Mouse (Mus musculus) common myeloid progenitor, adult 5-6 weeks (primary cell): ENCODE results near the gene Hivep2. TPM values are rescaled to one million over a fixed set of nuclear protein-coding genes. Genes with fewer than 3 reads are reported as not detected.

Experiments used
- ATAC-seq: replicated peaks from 2 replicates; pipeline ENCODE4 v1.8.0; 2016; ENCODE audit warnings: low read depth, mild to moderate bottlenecking, moderate TSS enrichment, inconsistent platforms; ENCODE audit not compliant: poor library complexity, severe bottlenecking
- total RNA-seq: library from RNA; stranded (forward); fragments of 200-1000, 187-1606 nt; gene quantifications from 2 replicates; pipeline ENCODE4 v1.2.3, GENCODE M21; 2017

The Hivep2 gene
- total RNA-seq, 1 experiment from 2014 or later = 1.8 TPM

GRCm38 (mm10) chr10:14017822-14018364 lies 52.0 kb downstream of the Hivep2 start:
- ATAC-seq = peak; percentile 19; the same call in 1 of the 2 replicates

GRCm38 (mm10) chr10:14018672-14019071 lies 52.8 kb downstream of the Hivep2 start:
- ATAC-seq = peak; percentile 67; the same call in 1 of the 2 replicates

GRCm38 (mm10) chr10:14019198-14019597 lies 53.3 kb downstream of the Hivep2 start:
- no peak for ATAC-seq

DNA sequence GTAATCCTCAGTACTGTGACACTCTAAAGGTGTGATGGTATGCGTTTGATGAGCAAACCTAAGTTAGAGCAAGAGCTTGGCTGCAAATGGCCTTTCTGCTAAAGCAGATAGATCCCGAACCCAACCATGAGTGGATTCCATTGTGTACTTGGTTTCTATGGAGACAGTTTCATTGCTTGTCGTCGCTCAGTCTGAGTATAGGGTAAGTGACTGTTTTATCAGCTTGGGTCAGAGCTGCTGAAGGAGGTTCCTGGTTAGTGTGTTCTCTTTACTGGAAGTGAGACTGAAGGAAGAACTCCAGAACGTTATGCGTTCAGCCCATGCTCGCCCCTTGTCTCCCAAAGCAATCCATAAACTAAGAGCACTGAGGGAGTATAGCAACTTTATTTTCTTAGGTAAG lies 54.4 kb downstream of the Hivep2 start:
- ATAC-seq = no peak; the same call in 1 of the 2 replicates

- no peak for ATAC-seq
Measured at GRCm38 (mm10) chr10:14024971-14025370, 59.1 kb downstream of the Hivep2 start.

DNA sequence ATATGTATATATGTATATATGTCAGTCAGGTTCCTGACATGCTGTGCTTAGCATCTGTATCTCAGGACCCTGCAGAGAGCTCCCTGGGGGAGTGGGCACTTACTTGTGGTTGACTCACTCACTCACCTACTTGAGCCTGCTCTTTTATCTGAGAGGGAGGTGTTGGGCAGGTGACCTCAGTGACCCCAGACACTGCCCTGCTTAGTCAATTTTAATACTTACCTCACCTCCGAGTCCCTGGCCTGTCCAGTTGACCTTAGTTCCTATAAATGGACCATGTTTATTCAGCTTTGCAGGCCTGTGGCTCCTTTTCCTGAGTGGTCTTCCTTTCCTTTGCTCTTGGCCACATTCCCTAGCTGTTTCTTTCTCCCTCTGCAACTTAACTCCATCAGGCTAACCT lies 61.9 kb downstream of the Hivep2 start:
- no peak for ATAC-seq

GRCm38 (mm10) chr10:14028956-14029355 lies 63.1 kb downstream of the Hivep2 start:
- no peak for ATAC-seq

DNA sequence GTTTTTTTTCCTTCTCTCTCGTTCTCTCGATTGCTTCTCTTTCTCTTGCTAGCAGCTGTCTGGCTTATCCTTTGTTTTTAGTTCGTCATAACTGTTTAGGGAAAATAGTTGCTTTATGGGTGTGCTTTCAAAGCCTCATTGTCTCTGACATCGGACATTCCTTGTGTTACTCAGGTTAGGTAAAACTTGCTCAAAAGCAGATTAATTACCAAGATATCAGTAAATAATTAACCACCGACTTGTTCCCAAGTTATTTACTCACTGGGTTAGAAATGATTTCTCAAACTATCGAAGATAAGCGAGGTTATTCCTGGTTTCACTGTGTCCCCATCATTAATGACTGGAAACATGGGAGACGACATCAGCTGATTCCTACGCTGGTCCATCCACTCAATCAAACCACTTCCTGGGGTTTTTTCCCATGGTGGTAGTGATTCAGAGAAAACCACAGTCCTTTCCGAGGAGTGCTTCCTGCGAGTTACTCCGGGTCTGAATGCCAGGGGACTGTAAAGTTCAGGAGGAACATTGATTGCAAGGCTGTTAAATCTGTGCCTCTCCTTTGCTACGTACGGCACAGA lies 64.7 kb downstream of the Hivep2 start:
- no peak for ATAC-seq

DNA sequence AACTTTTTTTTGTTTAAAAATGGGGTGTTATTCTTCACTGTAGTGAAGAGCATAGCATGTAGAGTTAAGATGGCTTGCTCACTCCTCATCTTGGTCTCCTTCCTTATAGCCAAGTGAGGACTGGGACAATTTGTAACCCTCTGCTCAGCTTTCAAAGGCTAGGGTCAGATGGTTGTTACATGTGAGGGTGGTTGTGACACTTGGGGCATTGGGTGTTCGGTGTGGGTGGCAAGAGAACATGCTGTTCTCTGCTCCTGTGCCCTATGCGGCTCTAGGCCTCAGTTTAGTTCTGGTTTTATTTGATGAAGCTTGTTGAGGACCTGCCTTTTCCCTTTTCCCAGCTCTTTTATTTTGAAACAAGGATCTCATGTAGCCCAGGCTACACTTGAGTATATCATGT lies 66.7 kb downstream of the Hivep2 start:
- ATAC-seq = no peak

GRCm38 (mm10) chr10:14034046-14034445 lies 68.2 kb downstream of the Hivep2 start:
- ATAC-seq = no peak

DNA sequence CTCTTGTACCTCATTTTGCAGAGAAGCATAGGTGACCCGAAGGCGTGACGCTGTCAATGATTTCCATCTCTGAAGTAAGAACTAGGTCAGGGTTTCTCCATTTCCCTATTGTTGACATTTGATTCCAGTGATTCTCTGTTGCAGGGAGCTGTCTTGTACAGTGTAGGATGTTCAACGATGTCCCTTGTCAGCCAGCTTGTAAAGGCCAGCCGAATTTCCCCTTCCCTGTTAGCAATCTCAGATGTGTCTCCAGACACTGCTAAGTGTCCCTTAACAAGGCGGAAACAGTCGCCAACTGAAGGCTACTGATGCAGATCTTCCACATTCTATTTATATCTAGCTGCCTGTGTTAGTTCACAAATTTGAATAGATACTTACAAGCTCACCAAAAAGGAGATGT lies 68.9 kb downstream of the Hivep2 start:
- no peak for ATAC-seq

DNA sequence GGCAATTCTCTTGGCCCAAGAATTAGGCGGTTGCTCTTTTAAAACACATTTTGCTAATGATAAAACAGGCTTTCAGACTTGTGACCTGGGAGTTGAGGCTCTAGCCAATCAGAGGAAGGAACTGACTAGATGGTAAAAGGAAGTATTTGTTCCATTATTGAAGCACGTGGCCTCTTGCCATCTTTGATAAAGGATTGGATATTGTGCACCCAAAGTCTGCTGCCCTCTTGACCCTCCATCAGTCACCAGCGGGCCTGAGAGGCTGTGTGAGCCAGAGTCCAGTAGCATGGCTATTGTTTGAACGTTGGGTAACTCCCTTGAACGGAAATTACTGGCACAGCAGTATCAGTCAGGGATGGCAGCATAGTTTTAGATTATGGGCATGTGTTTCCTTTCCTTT lies 69.7 kb downstream of the Hivep2 start:
- ATAC-seq = no peak

GRCm38 (mm10) chr10:14036472-14036871 lies 70.6 kb downstream of the Hivep2 start:
- ATAC-seq = no peak

DNA sequence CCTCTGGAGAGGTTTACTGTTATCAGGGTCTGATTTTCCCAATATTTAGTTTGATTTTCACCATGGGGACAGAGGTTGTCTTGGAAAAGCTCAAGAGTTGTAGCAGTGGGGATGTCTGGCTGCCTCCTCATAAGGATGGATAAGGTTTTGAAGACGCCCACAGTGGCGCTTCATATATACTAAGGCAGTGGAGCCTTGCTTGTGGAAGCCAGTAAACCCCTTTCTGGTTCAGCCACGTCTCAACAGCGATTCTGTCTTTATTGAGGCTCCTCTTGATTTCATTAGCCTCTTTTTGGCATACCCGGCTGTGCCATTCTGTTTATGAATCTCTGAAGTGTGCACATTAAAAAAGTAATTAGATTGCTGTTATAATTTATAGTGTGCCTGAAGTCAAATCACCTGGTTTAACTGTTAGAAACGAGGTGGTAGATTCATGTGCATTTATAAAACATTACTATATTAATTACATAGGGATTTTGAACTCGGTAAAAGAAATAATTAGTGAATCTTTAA lies 72.2 kb downstream of the Hivep2 start:
- ATAC-seq = no peak

DNA sequence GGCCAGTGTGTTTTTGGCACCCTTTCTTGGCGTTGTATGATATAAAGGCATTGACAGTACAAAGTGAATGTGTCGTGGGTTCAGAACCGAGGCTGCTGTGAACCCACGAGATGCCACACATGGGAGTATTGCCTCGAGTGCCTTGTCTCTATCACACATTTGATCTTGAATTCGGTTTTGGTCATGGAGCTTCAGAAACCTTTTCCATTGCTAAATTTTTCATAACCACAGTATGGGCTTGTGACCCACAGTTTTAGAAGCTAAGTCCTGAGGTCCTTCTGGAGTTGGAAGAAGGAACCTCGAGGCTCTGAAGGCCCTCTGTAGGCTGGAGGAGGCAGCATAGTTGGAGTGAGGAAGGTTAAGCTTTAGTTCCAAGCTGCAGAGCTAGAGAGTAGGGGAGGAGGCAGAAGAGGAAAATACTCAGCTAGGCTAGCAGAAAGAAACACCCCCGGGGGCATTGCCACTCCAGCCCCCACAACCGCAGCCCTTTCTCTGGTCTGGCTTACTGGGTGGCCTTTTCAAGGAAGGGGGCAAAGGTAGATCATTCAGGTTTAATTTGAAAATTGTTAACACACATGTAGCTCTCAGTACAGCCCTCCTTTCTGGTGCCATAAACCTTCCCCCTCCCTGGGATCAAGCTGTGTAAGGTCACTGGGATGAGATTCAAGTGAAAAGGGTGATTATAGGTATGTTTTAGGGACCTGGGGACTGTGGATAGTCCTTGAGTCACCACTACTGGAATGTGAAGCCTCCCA lies 75.0 kb downstream of the Hivep2 start:
- no peak for ATAC-seq

DNA sequence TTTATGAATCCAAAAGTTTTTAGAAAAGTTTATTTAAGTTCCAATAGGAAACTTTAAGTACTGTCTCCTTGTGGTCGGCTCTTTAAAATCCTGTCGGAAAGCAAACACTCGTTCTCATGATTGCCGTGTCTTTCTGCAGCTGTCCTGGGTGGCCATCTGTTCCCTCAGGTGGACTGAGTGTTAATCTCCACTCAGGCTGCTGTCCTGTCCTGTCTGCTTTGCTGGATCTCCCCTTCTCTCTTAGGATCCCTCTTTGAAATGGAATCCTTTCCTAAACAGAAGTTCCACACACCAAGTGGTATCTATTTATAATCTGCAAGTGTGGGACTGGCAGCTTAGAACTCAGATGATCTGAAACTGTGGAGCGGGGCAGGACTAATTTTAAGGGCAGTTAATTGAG lies 75.7 kb downstream of the Hivep2 start:
- no peak for ATAC-seq

DNA sequence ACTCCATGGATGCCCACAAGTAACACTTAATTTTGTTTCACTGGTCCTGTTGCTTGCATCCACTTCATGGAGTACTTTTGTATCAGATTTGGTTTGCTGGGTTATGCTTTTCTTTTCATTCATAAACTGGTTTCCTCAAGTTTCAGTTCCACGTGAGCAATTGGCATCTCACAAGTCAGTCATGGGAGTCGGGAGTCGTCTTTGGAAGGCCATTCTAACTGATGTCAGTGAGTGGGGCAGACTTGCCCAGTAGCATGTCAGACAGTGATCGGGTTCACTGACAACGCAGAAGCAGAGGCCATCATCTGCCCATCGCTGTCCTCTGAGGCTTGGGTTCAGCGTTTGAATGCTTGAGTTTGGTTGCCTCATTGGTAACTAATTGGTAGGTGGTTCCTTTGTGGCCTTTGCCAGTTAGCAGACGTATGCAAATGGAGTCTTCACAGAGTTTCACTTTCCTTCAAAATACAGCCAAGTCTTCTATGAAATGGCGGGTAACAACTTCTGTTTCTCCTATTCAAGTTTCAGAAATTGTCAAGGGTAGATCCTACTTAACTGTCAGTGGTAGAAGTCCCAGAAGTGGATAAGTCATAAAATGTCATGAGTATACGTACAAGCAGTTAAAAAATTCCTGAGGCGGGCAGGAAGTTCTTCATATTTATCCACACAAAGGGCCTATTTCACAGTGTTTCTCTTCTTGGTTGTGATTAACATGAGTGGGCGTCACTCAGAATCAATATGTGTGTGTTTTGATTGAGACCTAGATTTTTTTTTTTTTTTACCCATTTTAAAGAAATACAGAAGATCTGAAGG lies 76.9 kb downstream of the Hivep2 start:
- ATAC-seq = no peak

DNA sequence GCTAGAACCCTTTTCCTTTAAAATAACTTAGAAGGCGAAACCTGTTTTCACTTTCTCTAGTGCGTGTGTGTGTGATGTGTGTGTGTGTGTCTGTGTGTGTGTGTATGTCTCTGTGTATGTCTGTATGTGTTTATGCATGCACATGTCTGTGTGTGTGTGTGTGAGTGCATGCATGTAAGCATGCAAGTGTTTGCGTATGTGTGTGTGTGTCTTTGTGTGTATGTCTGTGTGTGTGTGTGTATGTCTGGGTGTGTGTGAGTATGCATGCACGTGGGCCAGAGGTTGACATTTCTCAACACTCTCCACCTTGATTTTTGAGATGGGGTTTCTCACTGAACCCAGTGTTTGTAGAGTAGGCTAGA lies 77.5 kb downstream of the Hivep2 start:
- no peak for ATAC-seq

DNA sequence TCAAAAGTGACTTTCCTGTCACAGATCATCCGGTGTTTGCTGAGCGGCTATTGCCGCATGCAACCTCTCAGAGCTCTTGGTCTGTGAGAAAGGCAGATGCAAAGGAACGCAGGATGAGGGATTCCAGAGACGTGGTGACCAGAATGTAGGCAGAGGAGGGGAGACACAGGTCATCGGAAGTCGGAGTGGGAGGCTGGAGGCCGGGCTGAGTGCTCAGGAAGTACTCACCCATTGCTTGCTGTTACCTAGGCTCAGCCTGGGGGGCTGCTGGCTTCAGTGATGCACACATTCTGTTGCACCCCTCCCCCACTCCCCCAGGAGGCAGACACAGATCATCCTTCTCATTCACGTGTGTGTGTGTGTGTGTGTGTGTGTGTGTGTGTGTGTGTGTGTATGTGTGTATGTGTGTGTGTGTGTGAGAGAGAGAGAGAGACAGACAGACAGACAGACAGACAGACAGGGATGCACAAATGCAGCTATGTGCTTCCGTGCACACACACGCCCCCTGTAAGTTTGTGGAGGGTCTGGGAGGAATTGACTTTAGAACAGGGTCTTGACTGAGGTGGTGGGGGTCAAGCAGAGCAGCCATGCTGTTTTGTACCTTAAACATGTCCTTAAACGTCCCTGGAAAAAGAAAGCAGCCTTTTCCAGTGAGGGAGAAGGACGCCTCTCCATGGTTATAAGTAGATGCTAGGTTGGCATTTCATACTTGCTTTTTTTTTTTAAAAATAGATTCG lies 78.3 kb downstream of the Hivep2 start:
- ATAC-seq = no peak
